Mouse (Mus musculus) left cerebral cortex, adult 11 months (tissue): ENCODE results near the gene Prkcd.

ENCODE experiments used
- DNase-seq: peaks from one replicate; pipeline ENCODE4 v3.0.0; 2022; ENCODE audit warnings: low spot score

The Prkcd gene

GRCm38 (mm10) chr14:30635219-30635910 lies 9.4 kb upstream of the Prkcd start:
- DNase-seq, result no peak

GRCm38 (mm10) chr14:30634418-30634817 lies 8.4 kb upstream of the Prkcd start:
- DNase-seq, result no peak

DNA sequence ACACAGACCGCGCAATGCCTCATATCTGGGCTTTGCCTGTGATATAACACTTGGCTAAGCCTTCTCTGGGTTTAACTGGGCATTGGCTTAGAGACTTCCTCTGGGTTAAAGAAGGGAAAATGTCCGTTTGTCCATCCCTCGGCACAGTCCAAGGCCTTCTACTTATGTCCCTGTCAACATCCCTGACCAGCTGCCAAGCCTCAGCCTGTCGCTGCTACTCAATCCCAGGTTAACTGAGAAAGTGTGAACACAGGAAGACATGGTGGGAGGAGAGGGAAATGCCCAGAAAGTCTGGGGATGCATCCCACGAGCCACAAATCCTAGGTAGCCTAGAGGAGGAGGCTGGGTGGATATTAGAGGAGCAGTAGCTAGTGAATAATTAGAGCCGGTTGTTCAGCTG lies 7.7 kb upstream of the Prkcd start:
- DNase-seq, result no peak

GRCm38 (mm10) chr14:30631834-30632233 lies 5.8 kb upstream of the Prkcd start:
- DNase-seq, result no peak

DNA sequence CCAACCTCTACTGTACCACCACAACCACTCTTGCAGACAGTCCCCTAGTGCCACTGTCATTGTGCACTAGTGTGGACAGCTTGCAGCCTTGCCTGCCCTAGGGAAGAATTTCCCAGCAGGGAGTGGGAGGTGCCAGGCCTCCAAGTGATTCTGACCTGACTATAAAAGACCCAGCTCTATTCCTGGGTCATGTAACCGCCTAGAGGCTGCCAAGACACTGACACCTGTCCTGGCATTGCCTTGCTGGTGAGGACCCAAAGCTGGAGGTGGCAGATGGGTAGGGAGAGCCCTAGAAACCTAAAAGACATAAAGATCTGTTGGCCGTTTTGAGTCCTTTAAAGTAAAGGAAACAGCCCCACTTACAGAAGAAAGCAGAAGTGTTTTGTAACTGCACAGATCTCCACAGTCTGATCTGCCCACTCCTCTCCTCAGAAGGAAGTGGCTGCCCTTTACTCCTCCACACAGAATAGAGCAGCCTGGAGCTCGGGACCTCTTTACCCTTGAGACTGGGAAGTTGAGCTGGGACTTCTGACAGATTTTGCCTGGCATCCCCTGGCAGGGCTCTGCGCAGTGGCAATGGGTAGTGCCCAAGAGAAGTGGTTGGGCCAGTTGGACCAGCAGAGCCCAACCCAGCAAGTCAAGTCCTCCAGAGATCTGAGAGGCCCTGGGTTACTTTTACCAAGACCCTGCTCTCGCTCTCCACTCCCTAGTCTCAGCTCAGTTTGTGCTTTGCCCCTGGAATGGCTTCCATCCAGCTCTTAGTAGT lies 5.0 kb upstream of the Prkcd start:
- DNase-seq, result no peak

GRCm38 (mm10) chr14:30629839-30630238 lies 3.8 kb upstream of the Prkcd start:
- no peak for DNase-seq

- no peak for DNase-seq
These were observed 2.2 kb upstream of the Prkcd start for GRCm38 (mm10) chr14:30628235-30628634.

GRCm38 (mm10) chr14:30626756-30627742 lies 1.0 kb upstream of the Prkcd start:
- DNase-seq, result no peak

GRCm38 (mm10) chr14:30625131-30625807 lies 741 bp downstream of the Prkcd start:
- no peak for DNase-seq

- DNase-seq, result no peak
These were observed 1.7 kb downstream of the Prkcd start for GRCm38 (mm10) chr14:30624277-30624721.

- no peak for DNase-seq
These were observed 3.5 kb downstream of the Prkcd start for GRCm38 (mm10) chr14:30622556-30622955.

- DNase-seq, result no peak
These were observed 3.9 kb downstream of the Prkcd start for GRCm38 (mm10) chr14:30622130-30622529.

DNA sequence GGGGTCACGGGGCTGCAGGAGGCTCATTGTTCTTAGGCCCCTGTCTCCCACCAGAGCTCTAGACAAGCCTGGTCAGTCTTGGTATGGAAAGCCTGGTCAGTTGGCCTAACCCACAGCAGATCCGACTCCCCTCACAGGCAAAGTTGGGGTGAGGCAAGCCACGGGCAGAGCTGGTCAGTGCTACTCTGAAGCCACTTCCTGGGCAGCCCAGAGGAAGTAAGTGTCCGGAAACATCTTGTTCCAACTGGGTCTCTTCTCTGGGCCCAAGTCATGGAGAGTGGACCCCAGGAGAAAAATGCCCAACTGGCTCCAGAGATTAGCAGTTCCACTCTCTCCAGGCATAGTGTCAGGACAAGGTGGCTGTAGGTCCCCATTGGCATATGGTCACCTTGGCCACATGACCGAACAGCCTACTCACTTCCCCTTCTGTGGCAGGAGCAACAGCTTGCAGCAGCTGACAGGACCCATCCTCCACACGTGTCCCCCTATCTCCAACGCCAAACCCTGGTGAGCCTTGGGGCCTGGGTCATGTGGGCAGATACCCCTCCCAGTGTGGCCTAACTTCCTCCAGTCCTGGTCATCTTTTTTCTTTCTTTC lies 5.9 kb downstream of the Prkcd start:
- DNase-seq, result no peak

GRCm38 (mm10) chr14:30618746-30619275 lies 7.2 kb downstream of the Prkcd start:
- no peak for DNase-seq

- DNase-seq, result no peak
These were observed 9.3 kb downstream of the Prkcd start for GRCm38 (mm10) chr14:30616751-30617150.

- no peak for DNase-seq
These were observed 12.9 kb downstream of the Prkcd start for GRCm38 (mm10) chr14:30612962-30613715.

GRCm38 (mm10) chr14:30612523-30612922 lies 13.5 kb downstream of the Prkcd start:
- no peak for DNase-seq

- DNase-seq, result no peak
These were observed 15.1 kb downstream of the Prkcd start for GRCm38 (mm10) chr14:30610940-30611339.

DNA sequence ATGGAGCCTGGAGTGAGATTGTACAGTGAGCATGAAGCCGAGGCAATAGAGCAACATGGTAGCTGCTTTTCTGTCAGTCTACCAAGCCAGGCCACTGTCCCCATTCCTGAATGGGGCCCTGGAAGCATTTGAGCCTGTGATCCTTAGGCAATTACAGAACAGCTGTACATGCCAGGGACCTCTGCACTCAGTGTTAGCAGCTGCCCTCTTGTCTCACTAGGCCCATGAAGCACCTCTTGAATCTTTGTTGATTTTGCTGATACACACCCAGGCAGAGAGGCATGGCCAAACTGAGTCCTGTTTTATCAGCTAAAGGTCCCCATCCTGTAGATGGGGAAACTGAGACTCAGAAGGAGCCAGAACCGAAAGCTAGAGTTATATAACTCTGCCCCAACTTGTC lies 15.7 kb downstream of the Prkcd start:
- DNase-seq, result no peak

GRCm38 (mm10) chr14:30609499-30609898 lies 16.5 kb downstream of the Prkcd start:
- no peak for DNase-seq
